Mouse (Mus musculus) hindbrain, postnatal 0 days (tissue): ENCODE measurements at regions not wholly inside any gene's neighbourhood (a gene's known extent, or its start where the extent isn't known, plus 50 kb on each side); places are given as distances from the start of the nearest gene placed in this dataset.

Experiments used
- ATAC-seq: fragments of 200-750 bp; cut with Nextera tagmentation; 2 replicates; pipeline ENCODE4 v1.8.0; 2017; ENCODE audit warnings: mild to moderate bottlenecking, moderate TSS enrichment, moderate library complexity
- DNase-seq: peaks from one replicate; pipeline ENCODE4 v3.0.0-alpha.2; 2015; ENCODE audit warnings: low spot score
- H3K27ac ChIP-seq: fragments of 300-500 bp; sonication (generic); 2 replicates; pipeline ENCODE4 v1.5.1; 2014; ENCODE audit warnings: mild to moderate bottlenecking
- H3K27me3 ChIP-seq: fragments of 300-500 bp; sonication (generic); 2 replicates; pipeline ENCODE4 v1.6.1; 2014; ENCODE audit warnings: low read length, mixed read lengths; ENCODE audit not compliant: insufficient read depth
- H3K36me3 ChIP-seq: fragments of 300-500 bp; sonication (generic); 2 replicates; pipeline ENCODE4 v1.6.1; 2014; ENCODE audit warnings: low read length, mixed read lengths; ENCODE audit not compliant: insufficient read depth
- H3K4me1 ChIP-seq: fragments of 300-500 bp; sonication (generic); 2 replicates; pipeline ENCODE4 v1.6.1; 2014; ENCODE audit warnings: antibody characterized with exemption, low read length, mixed read lengths; ENCODE audit not compliant: insufficient read depth
- H3K4me2 ChIP-seq: fragments of 300-500 bp; sonication (generic); 2 replicates; pipeline ENCODE4 v1.6.1; 2014; ENCODE audit warnings: low read depth, mild to moderate bottlenecking, low read length, moderate library complexity, mixed read lengths
- H3K4me3 ChIP-seq: fragments of 300-500 bp; sonication (generic); 2 replicates; pipeline ENCODE4 v1.5.1; 2014; ENCODE audit warnings: low read length
- H3K9ac ChIP-seq: fragments of 300-500 bp; sonication (generic); replicated peaks from 2 replicates; pipeline ENCODE4 v1.6.1; 2014; ENCODE audit warnings: mild to moderate bottlenecking, low read length, moderate library complexity, mixed read lengths
- H3K9me3 ChIP-seq: fragments of 300-500 bp; sonication (generic); 2 replicates; pipeline ENCODE4 v1.6.1; 2016; ENCODE audit warnings: low read length, mixed read lengths
- CTCF ChIP-seq: IDR thresholded peaks from 2 replicates; pipeline ENCODE4 v1.5.1; 2016; ENCODE audit warnings: antibody characterized with exemption, control low read depth, low read depth
- WGBS: fragments of 180-500 bp; shearing (Covaris S2); extraction: QIAGEN DNeasy Blood & Tissue Kit; methylation state at CpG from one replicate; pipeline ENCODE4 v1.1.7; 2014; 5-methylcytosine and 5-hydroxymethylcytosine counted together

- Histone ChIP-seq H3K4me1 (no peaks in the 10 kb centered on the region), H3K9me3 (no peaks in the 10 kb centered on the region), H3K27ac (no peak overlapping the region), H3K36me3 (no peaks in the 10 kb centered on the region), H3K4me2 (no peak overlapping the region), H3K4me3 (no peak overlapping the region), H3K27me3 (no peaks in the 10 kb centered on the region), H3K9ac (no peak overlapping the region)
- WGBS: 78% methylated on average over 3 of the region's 3 CpGs
- TF ChIP-seq CTCF: no peak
- DNase-seq: no peak
- ATAC-seq: no peak
Observed at GRCm38 (mm10) chr6:50713297-50713696, 59.1 kb upstream of the Npvf start.

- H3K27ac ChIP-seq: no peak overlapping the region
- no peak for TF ChIP-seq CTCF
- H3K4me1 ChIP-seq: no peaks in the 10 kb centered on the region
- H3K9ac ChIP-seq: no peak overlapping the region
- H3K9me3 ChIP-seq: no peaks in the 10 kb centered on the region
- DNase-seq: no peak
- no peaks in the 10 kb centered on the region for H3K36me3 ChIP-seq
- no peaks in the 10 kb centered on the region for H3K27me3 ChIP-seq
- no peak overlapping the region for H3K4me3 ChIP-seq
- no peak overlapping the region for H3K4me2 ChIP-seq
- no peak for ATAC-seq
- 22% methylated on average over 4 of the region's 4 CpGs for WGBS
Observed at GRCm38 (mm10) chr6:50718631-50719030, 64.4 kb upstream of the Npvf start.

- no peak overlapping the region for H3K9ac ChIP-seq
- 79% methylated on average over 4 of the region's 4 CpGs for WGBS
- H3K4me3 ChIP-seq: no peak overlapping the region
- no peaks in the 10 kb centered on the region for H3K4me1 ChIP-seq
- TF ChIP-seq CTCF: no peak
- no peak overlapping the region for H3K27ac ChIP-seq
- no peaks in the 10 kb centered on the region for H3K36me3 ChIP-seq
- no peak overlapping the region for H3K4me2 ChIP-seq
- ATAC-seq (no peak), DNase-seq (no peak)
- H3K27me3 ChIP-seq: no peaks in the 10 kb centered on the region
- no peaks in the 10 kb centered on the region for H3K9me3 ChIP-seq
Observed at GRCm38 (mm10) chr6:50720346-50720745, 66.1 kb upstream of the Npvf start.

GRCm38 (mm10) chr6:50725640-50726039, 71.4 kb upstream of the Npvf start:
- Histone ChIP-seq H3K27ac (no peak overlapping the region), H3K9me3 (no peaks in the 10 kb centered on the region), H3K36me3 (no peaks in the 10 kb centered on the region), H3K9ac (no peak overlapping the region), H3K4me2 (no peak overlapping the region), H3K4me1 (no peaks in the 10 kb centered on the region), H3K27me3 (no peaks in the 10 kb centered on the region), H3K4me3 (no peak overlapping the region)
- no peak for TF ChIP-seq CTCF
- no peak for DNase-seq
- ATAC-seq: no peak
- 86% methylated on average over 3 of the region's 3 CpGs for WGBS

- ATAC-seq (no peak), DNase-seq (peak; percentile 31)
- Histone ChIP-seq H3K9me3 (no peaks in the 10 kb centered on the region), H3K4me1 (no peaks in the 10 kb centered on the region), H3K27me3 (no peaks in the 10 kb centered on the region), H3K4me2 (no peak overlapping the region), H3K9ac (no peak overlapping the region), H3K36me3 (no peaks in the 10 kb centered on the region), H3K4me3 (no peak overlapping the region), H3K27ac (no peak overlapping the region)
- WGBS: 63% methylated on average over 9 of the region's 9 CpGs
- TF ChIP-seq CTCF: no peak
Observed at GRCm38 (mm10) chr6:50726166-50726591, 71.9 kb upstream of the Npvf start.

- Histone ChIP-seq H3K4me1 (no peaks in the 10 kb centered on the region), H3K27ac (no peak overlapping the region), H3K9me3 (no peaks in the 10 kb centered on the region), H3K4me3 (no peak overlapping the region), H3K9ac (no peak overlapping the region), H3K4me2 (no peak overlapping the region), H3K27me3 (no peaks in the 10 kb centered on the region), H3K36me3 (no peaks in the 10 kb centered on the region)
- 64% methylated on average over 14 of the region's 14 CpGs for WGBS
- TF ChIP-seq CTCF: no peak
- DNase-seq: no peak
- ATAC-seq: no peak
Observed at GRCm38 (mm10) chr6:50730744-50731718, 76.8 kb upstream of the Npvf start.

- TF ChIP-seq CTCF: no peak
- DNase-seq (no peak), ATAC-seq (no peak)
- no peak overlapping the region for H3K4me2 ChIP-seq
- H3K4me1 ChIP-seq: no peaks in the 10 kb centered on the region
- WGBS: 97% methylated on average over 2 of the region's 2 CpGs
- no peaks in the 10 kb centered on the region for H3K9me3 ChIP-seq
- no peaks in the 10 kb centered on the region for H3K36me3 ChIP-seq
- no peak overlapping the region for H3K4me3 ChIP-seq
- no peak overlapping the region for H3K9ac ChIP-seq
- no peaks in the 10 kb centered on the region for H3K27me3 ChIP-seq
- H3K27ac ChIP-seq: no peak overlapping the region
Observed at GRCm38 (mm10) chr6:50734701-50735100, 80.5 kb upstream of the Npvf start.
